ENCODE assay signal across 9 mouse cellular contexts in genomic region chr5:118763353-118763752, GRCm38 (mm10).
DNase-seq lines count a peak whose midpoint lies in the region; ATAC-seq and TF ChIP-seq lines count a peak whose summit lies in the region.
"Had no signal": no experiment of that assay in that cellular context is flagged by ENCODE, and none has a peak within 500 bp of the region (broad histone marks: within the 10 kb centered on the region; RNA-seq: fewer than 3 reads in every experiment).

No protein-coding gene starts in this region.

- H3K4me1 ChIP-seq in forebrain, embryonic 14.5 days (ENCODE audit: control insufficient read depth, insufficient read depth, low read length), result 0 out of 2 replicates have a peak, but pooled peaks cover under 1% of the 10 kb centered on the region
- H3K4me1 ChIP-seq in forebrain, embryonic 15.5 days, result no peaks in the 10 kb centered on the region
- no peaks in the 10 kb centered on the region for H3K4me1 ChIP-seq in liver, adult 2 months (ENCODE audit: control insufficient read depth, insufficient read depth, low read length)
- H3K4me1 ChIP-seq in liver, embryonic 11.5 days (replicated peaks; ENCODE audit: control insufficient read depth, insufficient read depth, low read length), result no peaks in the 10 kb centered on the region

- H3K27ac ChIP-seq in forebrain, embryonic 14.5 days (ENCODE audit: low read depth, low read length), result no peak overlapping the region
- H3K27ac ChIP-seq in forebrain, embryonic 15.5 days (replicated peaks), result no peak overlapping the region
- H3K27ac ChIP-seq in liver, adult 2 months (replicated peaks; ENCODE audit: insufficient read depth, low read depth, low read length), result no peak overlapping the region
- H3K27ac ChIP-seq in liver, embryonic 11.5 days (ENCODE audit: low read depth, low read length), result no peak overlapping the region

- ATAC-seq in forebrain, embryonic 14.5 days, result no peak
- ATAC-seq in forebrain, embryonic 15.5 days (replicated peaks), result no peak
- ATAC-seq in liver, embryonic 11.5 days (replicated peaks; ENCODE audit: low FRiP score), result no peak

- H3K36me3 ChIP-seq in forebrain, embryonic 14.5 days (ENCODE audit: control insufficient read depth, insufficient read depth, low read length), result peaks cover 58% of the 10 kb centered on the region
- peaks cover 57% of the 10 kb centered on the region for H3K36me3 ChIP-seq in forebrain, embryonic 15.5 days
- peaks cover 15% of the 10 kb centered on the region; the same call in 1 of the 2 replicates for H3K36me3 ChIP-seq in liver, adult 2 months (ENCODE audit: control insufficient read depth, insufficient read depth, low read length)
- peaks cover 45% of the 10 kb centered on the region for H3K36me3 ChIP-seq in liver, embryonic 11.5 days (ENCODE audit: control insufficient read depth, insufficient read depth, low read length)

- 53% methylated on average over 5 of the region's 5 CpGs for WGBS in forebrain, embryonic 14.5 days
- 57% methylated on average over 5 of the region's 5 CpGs for WGBS in forebrain, embryonic 15.5 days
- 82% methylated on average over 5 of the region's 5 CpGs for WGBS in liver, adult 2 months
- 65% methylated on average over 5 of the region's 5 CpGs for WGBS in liver, embryonic 11.5 days

- no peaks in the 10 kb centered on the region for H3K9me3 ChIP-seq in forebrain, embryonic 14.5 days (replicated peaks; ENCODE audit: control insufficient read depth, low read length)
- H3K9me3 ChIP-seq in forebrain, embryonic 15.5 days, result no peaks in the 10 kb centered on the region
- no peaks in the 10 kb centered on the region for H3K9me3 ChIP-seq in liver, embryonic 11.5 days (ENCODE audit: control insufficient read depth, low read length)
- H3K9me3 ChIP-seq: megakaryocyte, embryonic 14.5 days had no signal

- H3K4me3 ChIP-seq in forebrain, embryonic 14.5 days (ENCODE audit: low read depth, low read length), result no peak overlapping the region
- H3K4me3 ChIP-seq in forebrain, embryonic 15.5 days, result no peak overlapping the region
- H3K4me3 ChIP-seq in liver, adult 2 months (ENCODE audit: insufficient read depth, low read depth, low read length), result no peak overlapping the region
- H3K4me3 ChIP-seq in liver, embryonic 11.5 days (ENCODE audit: low read depth, low read length), result no peak overlapping the region
- H3K4me3 ChIP-seq: megakaryocyte, embryonic 14.5 days had no signal

- H3K79me2 ChIP-seq in liver, adult 2 months (ENCODE audit: control insufficient read depth, insufficient read depth, low read length), result no peaks in the 10 kb centered on the region

- no peak overlapping the region for H3K4me2 ChIP-seq in forebrain, embryonic 14.5 days (ENCODE audit: low read length)
- H3K4me2 ChIP-seq in forebrain, embryonic 15.5 days (replicated peaks), result no peak overlapping the region
- no peak overlapping the region for H3K4me2 ChIP-seq in liver, embryonic 11.5 days

- TF ChIP-seq CTCF in liver, adult 2 months (IDR thresholded peaks at IDR 0.05; ENCODE audit: low read depth, low read length), result peak; percentile 55

- no peak for TF ChIP-seq POLR2A in liver, adult 2 months (IDR thresholded peaks at IDR 0.05; ENCODE audit: extremely low read depth, insufficient read depth, low read length)

- H3K27me3 ChIP-seq in forebrain, embryonic 14.5 days (replicated peaks; ENCODE audit: control insufficient read depth, insufficient read depth, low read length), result no peaks in the 10 kb centered on the region
- H3K27me3 ChIP-seq in forebrain, embryonic 15.5 days, result no peaks in the 10 kb centered on the region
- H3K27me3 ChIP-seq in liver, adult 2 months (ENCODE audit: control insufficient read depth, insufficient read depth, low read length), result no peaks in the 10 kb centered on the region
- H3K27me3 ChIP-seq in liver, embryonic 11.5 days (replicated peaks; ENCODE audit: control insufficient read depth, insufficient read depth, low read length), result no peaks in the 10 kb centered on the region
- H3K27me3 ChIP-seq: megakaryocyte, embryonic 14.5 days had no signal

- DNase-seq in forebrain, embryonic 14.5 days (ENCODE audit: low spot score), result peak; percentile 38
- no peak for DNase-seq in liver, adult 2 months (ENCODE audit: extremely low read depth, low read depth, low spot score)
- no peak for DNase-seq in liver, embryonic 11.5 days (ENCODE audit: low spot score)
- DNase-seq in c-Kit-positive CD71-positive TER-119-positive erythroid progenitor cells, embryonic 14.5 days (ENCODE audit: low spot score), result peak; percentile 12
- peak; percentile 22 for DNase-seq in naive thymus-derived CD4-positive, alpha-beta T cell, adult 2 months (ENCODE audit: low read depth)
- DNase-seq in frontal cortex, postnatal 36 days (ENCODE audit: low spot score in 2 of 2), result no peak
- DNase-seq in adrenal gland, adult 18-20 months (ENCODE audit: low spot score in 2 of 2), result no peak

- H3K9ac ChIP-seq in forebrain, embryonic 14.5 days (ENCODE audit: low read length), result no peak overlapping the region
- no peak overlapping the region for H3K9ac ChIP-seq in forebrain, embryonic 15.5 days (replicated peaks)
- H3K9ac ChIP-seq in liver, adult 2 months (ENCODE audit: low read depth, low read length), result no peak overlapping the region
- H3K9ac ChIP-seq in liver, embryonic 11.5 days (ENCODE audit: low read depth, low read length), result no peak overlapping the region

Comparison
In these comparisons a context has a peak if more than half of its experiments do, and no peak if none do; other contexts are left out.
1. DNase-seq: peak in forebrain, embryonic 14.5 days (single experiment), c-Kit-positive CD71-positive TER-119-positive erythroid progenitor cells, embryonic 14.5 days (single experiment) and naive thymus-derived CD4-positive, alpha-beta T cell, adult 2 months (single experiment); none in liver, adult 2 months (single experiment), liver, embryonic 11.5 days (single experiment), frontal cortex, postnatal 36 days (0 of 2) and adrenal gland, adult 18-20 months (0 of 2).